ENCODE assay signal across 12 mouse cellular contexts in the genomic region with DNA sequence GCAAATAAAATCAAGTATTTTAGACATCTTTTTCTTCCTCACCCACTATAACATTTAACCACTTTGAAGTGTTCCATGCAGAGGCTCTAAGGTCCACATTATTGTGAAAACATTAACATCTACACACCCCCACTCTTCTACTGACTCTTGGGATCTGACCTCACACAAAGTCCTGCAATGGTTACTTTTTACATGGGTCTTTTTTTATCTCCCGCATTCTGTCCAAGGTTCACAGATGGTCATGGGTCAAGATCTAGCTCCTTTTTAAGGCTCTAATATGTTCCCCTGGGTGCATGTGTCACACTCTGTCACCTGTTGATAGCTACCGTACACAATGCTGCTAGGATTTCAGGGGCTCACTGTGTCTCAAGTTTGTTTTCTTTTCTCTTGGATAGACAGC. TPM values are rescaled to one million over a fixed set of nuclear protein-coding genes. Genes with fewer than 3 reads are reported as not detected.
DNase-seq lines count a peak whose midpoint lies in the region.
"Had no signal": no experiment of that assay in that cellular context is flagged by ENCODE, and none has a peak within 500 bp of the region (broad histone marks: within the 10 kb centered on the region; RNA-seq: fewer than 3 reads in every experiment).

No protein-coding gene starts in this region.

- DNase-seq in heart, adult 11 months: peak; percentile 72
- DNase-seq in heart, adult 8-10 months (ENCODE audit: low spot score): no peak
- DNase-seq in kidney, adult 8-10 months: peak; percentile 37 to 76
- no peak for DNase-seq in kidney, postnatal 4 days
- peak; percentile 27 for DNase-seq in kidney, postnatal 14 days
- DNase-seq in kidney, postnatal 10 days: no peak
- DNase-seq: adrenal gland, postnatal 10 days; adrenal gland, postnatal 36 days; B cell, adult 2 months; embryo, embryonic 11 days; gastrocnemius, postnatal 25 days; heart, adult 2 months had no signal

RNA-seq across cellular contexts. Expression of gene Stard3nl, which starts 28.7 kb away (rescaled TPM):
- 10 to 100 TPM; 13.4 to 18.3 (median 15.2) TPM for total RNA-seq in heart, adult 8-10 months (2022)

Comparison
In these comparisons a context has a peak if more than half of its experiments do, and no peak if none do; other contexts are left out.
1. DNase-seq: peak in heart, adult 11 months (single experiment), kidney, adult 8-10 months (2 of 2) and kidney, postnatal 14 days (single experiment); none in heart, adult 8-10 months (single experiment), kidney, postnatal 4 days (0 of 2) and kidney, postnatal 10 days (single experiment).